Mouse (Mus musculus): ENCODE results near the gene Gpr108.

Gpr108 gene

DNA sequence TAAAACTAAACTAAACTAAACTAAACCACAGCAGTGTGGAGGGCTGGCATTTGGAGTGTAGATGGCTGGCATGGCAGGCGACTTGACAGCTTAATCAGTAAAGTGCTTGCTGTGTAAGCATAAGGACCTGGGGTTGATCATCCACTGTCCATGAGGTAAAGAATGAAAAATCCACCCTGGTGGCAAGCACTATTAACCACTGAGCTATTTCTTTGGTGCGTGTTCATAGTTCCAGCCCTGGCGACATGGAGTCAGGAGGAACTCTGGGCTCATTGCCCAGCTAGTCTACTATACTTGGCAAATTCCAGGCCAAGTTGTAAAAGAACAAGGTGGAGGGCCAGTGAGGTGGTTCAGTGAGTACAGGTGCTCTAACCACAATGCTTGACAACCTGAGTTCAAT is 40.3 kb downstream of the Gpr108 start:
- DNase-seq (ENCODE audit: low spot score): no peak

DNA sequence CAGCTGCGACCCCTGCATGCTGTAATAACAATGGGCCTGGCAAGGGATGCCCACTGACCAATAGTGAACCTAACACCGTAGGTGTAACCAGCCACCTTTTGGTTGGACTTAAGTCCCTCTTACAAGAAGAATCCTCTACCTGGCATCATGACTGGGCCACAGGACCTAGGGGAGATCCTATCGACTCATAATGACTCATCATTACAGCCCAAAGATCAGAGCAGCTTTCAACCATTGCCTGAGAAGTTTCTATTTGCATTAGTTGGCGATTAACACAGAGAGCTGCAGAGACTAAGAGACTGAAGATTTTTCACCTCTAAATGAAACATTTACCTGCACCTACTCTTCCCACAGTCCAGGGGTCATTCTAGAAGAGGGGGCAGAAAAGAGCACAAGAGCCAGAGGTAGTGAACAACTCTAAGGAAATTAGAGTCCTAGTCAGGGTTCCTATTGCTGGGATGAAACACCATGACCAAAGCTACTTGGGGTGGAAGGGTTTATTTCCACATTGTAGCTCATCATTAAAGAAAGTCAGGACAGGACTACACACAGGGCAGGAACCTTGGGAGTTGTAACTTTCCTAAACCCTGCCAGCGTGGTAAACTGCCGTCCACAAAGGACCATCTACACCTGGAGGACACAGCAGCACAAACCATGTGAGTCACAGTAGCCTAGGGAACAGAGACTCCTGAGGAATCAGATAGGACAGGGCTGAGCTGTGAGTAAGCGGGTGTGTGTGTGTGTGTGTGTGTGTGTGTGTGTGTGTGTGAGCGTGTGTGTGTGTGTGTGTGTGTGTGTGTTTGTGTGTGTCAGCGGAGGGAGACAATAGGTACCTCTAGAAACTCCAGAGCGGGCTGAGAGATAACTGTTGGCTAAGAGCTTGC is 46.2 kb downstream of the Gpr108 start:
- DNase-seq (ENCODE audit: low spot score): no peak

DNA sequence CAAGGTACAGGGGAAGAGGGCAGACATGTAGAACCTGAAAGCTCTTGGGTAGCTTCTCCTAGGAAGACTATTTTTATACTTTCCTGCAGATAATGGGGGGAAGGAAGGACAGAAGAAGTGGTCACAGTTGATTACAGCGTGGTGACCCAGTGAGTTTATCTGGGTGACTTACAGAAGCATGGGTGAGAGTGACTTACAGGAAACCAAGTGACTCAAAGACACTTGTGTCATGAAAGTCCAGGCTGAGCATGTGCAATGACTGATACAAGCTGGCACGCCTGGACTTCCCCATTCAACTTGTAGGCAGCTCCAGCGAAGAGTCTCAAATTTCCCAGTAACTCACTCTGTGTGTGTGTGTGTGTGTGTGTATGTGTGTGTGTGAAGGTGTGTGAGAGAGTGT is 50.0 kb downstream of the Gpr108 start:
- no peak for DNase-seq (ENCODE audit: low spot score)

DNA sequence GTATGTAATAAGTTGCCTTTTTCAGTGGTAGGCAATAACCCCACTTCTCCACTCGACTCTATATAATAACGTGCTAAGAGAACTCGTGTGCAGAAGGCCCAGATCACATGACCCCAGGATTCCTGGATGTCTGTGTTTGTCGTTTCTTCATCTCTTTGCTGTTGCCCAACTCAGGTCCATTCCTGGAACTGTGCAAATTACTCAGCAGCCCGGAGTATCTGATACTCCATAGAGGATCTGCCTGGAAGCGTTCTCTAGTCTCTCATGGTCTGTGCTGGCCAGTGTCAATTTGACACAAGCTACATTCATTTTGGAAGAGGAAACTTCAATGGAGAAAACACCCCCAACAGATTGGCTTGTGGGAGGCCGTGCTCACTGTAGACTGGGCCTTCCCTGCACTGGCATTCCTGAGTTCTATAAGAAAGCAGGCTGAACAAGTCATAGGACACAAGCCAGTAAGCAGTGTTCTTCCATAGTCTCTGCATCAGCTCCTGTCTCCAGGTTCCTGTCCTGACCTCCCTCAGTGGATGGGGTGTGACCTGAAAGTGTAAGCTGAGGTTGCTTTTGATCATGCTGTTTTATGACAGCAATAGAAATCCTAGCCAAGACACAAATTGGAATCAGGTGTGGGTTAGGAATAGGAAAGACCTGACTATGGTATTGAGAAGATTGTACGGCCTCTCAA is 52.8 kb downstream of the Gpr108 start:
- no peak for DNase-seq (ENCODE audit: low spot score)

DNA sequence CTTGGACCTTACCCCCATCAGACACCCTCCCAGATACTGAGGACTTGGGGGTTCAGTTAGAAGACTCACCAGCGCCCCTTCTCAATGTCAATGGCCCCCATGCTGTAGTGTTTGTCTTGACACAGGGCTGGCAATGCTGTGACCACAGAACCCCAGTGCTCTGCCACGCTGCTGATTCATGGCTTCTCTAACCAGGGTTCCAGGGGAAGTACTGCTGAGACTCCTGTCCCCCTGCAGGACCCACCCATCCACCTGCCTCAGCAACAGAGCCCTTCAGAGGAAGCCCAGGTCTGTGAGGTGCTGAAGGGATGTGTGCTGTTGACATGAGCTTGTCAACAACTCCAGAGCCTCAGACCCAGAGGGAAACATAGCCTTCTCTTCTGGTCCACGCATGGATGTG is 53.5 kb downstream of the Gpr108 start:
- no peak for DNase-seq (ENCODE audit: low spot score)

DNA sequence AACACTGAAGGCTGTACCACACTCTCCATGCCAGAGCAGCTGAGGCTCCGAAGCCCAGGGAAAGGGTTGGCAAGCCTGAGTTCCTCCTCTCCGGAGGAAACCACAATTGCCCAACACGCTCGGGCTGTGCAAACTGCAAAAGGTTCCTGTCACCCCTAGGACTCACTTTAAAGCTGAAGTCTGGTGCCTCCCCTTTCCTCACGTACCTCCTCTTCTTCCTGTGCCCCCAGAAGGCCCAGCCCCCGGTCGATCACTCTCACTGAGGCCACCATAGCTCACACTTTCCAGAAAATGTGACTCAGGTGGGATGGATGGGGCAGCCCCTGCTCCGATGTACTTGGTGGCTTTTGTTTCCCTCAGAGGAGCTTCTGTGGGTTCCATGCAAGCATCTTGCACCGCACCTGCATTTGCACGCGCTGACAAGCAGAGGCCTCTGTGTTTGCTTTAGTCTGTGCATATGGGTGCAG is 54.2 kb downstream of the Gpr108 start, which contains the start of gene Tnfsf14:
Gene Tnfsf14, minus strand, starts transcription at position 137 of the 467 bp plus-strand sequence.
- DNase-seq (ENCODE audit: low spot score): no peak

DNA sequence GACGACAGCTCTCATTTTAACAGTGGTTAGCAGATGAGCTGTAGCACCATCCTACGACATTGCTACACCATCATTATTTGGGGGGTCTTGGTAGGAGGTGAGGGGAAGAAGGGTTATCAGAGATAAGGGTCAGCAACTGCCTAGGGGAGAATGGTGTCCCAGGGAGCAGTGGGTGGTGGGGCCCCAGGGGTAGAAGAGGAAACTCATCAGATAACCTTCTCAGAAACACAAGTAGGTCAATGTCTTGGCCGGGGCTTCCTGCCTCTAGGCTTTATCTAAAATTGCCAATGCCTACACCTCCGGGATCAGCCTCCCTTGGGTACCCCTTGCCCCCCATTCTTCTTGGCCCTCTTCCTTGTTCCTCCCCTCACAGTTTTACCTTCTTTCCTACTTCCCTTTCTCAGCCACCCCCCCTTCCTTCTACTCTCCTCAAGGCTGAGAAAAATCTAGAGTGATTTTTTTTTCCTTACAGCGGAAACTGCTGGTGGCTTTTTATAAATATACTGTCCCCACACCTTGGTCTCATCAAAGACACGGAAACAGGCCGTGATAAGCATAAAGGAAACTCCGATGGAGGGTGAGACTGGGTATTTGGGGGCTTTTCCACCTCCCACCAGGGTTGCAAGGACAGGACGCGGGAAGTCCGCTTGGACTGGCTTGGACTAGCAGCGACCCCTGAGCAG is 59.6 kb downstream of the Gpr108 start:
- no peak for DNase-seq (ENCODE audit: low spot score)

DNA sequence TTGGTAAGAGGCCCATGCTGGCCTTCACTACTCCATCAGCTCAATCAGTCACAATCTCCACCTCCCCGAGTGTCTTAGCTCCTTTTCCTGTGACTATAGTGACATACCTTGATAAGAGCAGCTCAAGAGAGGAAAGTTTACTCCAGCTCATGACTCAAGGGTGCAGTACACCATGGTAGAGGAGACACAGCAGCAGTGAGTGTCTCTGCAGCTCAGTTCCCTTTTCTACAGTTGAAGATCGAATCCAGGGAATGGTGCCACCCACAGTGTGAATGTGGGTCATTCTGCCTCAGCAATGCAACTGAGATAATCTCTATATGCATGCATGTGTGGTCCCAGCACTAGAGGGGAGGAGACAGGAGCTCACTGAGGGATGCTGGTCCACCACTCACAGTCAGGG is 62.6 kb downstream of the Gpr108 start:
- no peak for DNase-seq (ENCODE audit: low spot score)
